Mouse (Mus musculus): Measurements from ENCODE around the gene Clca4a. TPM values are rescaled to one million over a fixed set of nuclear protein-coding genes. Genes with fewer than 3 reads are reported as not detected.
A peak's percentile ranks its signal among the peaks of the same experiment; 100 is the strongest.
"Not testable (repeated sequence)": the region's sequence is repeated elsewhere in the genome, so short reads cannot be mapped to it uniquely, and the experiment has no call there.

Clca4a gene
- polyA plus RNA-seq, 1 experiment from 2014 or later = not detected

DNA sequence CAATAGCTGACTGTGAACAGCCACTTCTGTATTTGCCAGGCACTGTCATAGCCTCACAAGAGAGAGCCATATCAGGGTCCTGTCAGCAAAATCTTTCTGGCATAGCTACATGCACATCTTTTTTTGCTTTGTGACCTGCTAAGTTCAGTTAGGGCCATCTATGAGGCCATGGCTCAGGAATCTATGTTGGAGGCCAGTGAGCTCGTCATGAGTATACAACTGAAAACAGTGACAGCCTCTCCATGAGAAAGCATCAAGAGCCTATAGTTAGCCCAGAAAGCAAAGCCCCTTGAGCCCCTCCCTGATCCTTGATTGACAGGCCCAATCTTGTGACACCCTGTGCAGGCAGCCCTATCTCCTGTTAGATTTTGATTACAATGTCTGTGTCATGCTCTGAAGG, 1.2 kb upstream of the Clca4a start:
- H3K9me3 ChIP-seq (ENCODE audit: control insufficient read depth, low read length) = no peaks in the 10 kb centered on the region
- WGBS = 63% methylated on average over 1 of the region's 1 CpGs
- H3K4me3 ChIP-seq (ENCODE audit: low read depth, low read length) = no peak overlapping the region
- no peak overlapping the region for H3K9ac ChIP-seq (ENCODE audit: low read depth, low read length)
- no peak overlapping the region for H3K4me2 ChIP-seq
- no peaks in the 10 kb centered on the region for H3K36me3 ChIP-seq (ENCODE audit: control insufficient read depth, insufficient read depth, low read length)
- no peaks in the 10 kb centered on the region for H3K27me3 ChIP-seq (replicated peaks; ENCODE audit: control insufficient read depth, insufficient read depth, low read length)
- no peak overlapping the region for H3K27ac ChIP-seq (ENCODE audit: low read depth, low read length)
- H3K4me1 ChIP-seq (replicated peaks; ENCODE audit: control insufficient read depth, insufficient read depth, low read length) = no peaks in the 10 kb centered on the region
- DNase-seq (ENCODE audit: low spot score) (no peak), ATAC-seq (replicated peaks; ENCODE audit: low FRiP score) (no peak)

DNA sequence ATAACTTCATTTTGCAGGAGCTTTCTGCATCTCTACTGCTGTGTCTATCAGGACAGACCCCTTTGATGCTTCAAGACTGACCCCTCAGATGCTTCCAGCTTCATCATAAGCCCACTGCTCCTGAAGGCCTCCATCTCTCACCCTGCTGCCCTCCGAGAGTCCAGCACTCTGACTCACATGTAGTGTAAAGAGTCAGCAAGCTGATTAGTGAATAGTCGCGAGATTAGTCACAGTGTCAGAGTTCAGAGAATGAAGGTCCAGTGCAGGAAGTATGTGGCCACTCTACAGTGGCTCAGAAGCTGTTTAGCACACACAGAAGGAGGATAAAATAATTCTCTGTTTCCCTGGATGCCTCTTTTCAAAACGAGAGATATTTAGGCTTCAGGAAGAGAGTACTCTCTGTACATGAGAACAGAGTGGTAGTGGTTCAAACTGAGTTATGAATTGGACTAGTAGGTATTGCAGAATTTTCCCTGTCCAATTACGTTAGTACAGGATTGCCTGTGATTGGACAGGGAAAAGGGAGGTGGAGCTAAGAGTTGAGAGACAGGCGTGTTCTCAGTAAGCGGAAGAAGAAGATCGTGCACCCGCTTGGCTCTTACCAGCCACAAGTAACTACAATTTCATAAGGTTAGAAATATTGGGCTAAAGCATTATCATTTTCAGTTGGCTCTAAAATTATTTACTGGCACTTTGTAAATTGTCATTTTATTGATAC, 3.1 kb downstream of the Clca4a start:
- Histone ChIP-seq H3K9me3 (ENCODE audit: control insufficient read depth, low read length) (no peaks in the 10 kb centered on the region), H3K4me1 (replicated peaks; ENCODE audit: control insufficient read depth, insufficient read depth, low read length) (no peaks in the 10 kb centered on the region), H3K9ac (ENCODE audit: low read depth, low read length) (no peak overlapping the region), H3K27me3 (replicated peaks; ENCODE audit: control insufficient read depth, insufficient read depth, low read length) (no peaks in the 10 kb centered on the region), H3K4me3 (ENCODE audit: low read depth, low read length) (no peak overlapping the region), H3K27ac (ENCODE audit: low read depth, low read length) (no peak overlapping the region), H3K36me3 (ENCODE audit: control insufficient read depth, insufficient read depth, low read length) (no peaks in the 10 kb centered on the region), H3K4me2 (no peak overlapping the region)
- WGBS = 78% methylated on average over 9 of the region's 9 CpGs
- ATAC-seq (replicated peaks; ENCODE audit: low FRiP score) = no peak
- no peak for DNase-seq (ENCODE audit: low spot score)

DNA sequence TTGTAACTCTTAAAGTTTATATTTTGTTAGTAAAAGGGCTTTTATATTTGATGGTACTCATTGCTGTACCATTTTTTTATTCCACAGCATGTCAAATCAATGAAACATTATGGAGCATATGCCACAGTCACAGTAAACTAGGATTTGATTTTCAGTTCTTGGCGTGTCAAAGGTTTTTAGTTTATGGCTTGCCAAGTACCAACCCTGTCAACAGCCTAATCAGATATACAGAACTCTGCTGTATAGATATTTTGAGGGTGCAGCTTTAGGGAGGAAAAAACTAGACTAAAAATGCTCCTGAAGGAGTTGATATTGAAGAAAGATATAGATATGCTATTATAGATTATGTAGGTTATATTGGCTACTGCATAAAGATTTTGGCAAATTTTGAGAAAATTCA, 5.1 kb downstream of the Clca4a start:
- 73% methylated on average over 1 of the region's 1 CpGs for WGBS
- no peak overlapping the region for H3K9ac ChIP-seq (ENCODE audit: low read depth, low read length)
- ATAC-seq (replicated peaks; ENCODE audit: low FRiP score) = no peak
- no peaks in the 10 kb centered on the region for H3K4me1 ChIP-seq (replicated peaks; ENCODE audit: control insufficient read depth, insufficient read depth, low read length)
- no peak overlapping the region for H3K4me3 ChIP-seq (ENCODE audit: low read depth, low read length)
- H3K9me3 ChIP-seq (ENCODE audit: control insufficient read depth, low read length) = no peaks in the 10 kb centered on the region
- no peak overlapping the region for H3K4me2 ChIP-seq
- no peak overlapping the region for H3K27ac ChIP-seq (ENCODE audit: low read depth, low read length)
- no peak for DNase-seq (ENCODE audit: low spot score)
- H3K27me3 ChIP-seq (replicated peaks; ENCODE audit: control insufficient read depth, insufficient read depth, low read length) = no peaks in the 10 kb centered on the region
- no peaks in the 10 kb centered on the region for H3K36me3 ChIP-seq (ENCODE audit: control insufficient read depth, insufficient read depth, low read length)

DNA sequence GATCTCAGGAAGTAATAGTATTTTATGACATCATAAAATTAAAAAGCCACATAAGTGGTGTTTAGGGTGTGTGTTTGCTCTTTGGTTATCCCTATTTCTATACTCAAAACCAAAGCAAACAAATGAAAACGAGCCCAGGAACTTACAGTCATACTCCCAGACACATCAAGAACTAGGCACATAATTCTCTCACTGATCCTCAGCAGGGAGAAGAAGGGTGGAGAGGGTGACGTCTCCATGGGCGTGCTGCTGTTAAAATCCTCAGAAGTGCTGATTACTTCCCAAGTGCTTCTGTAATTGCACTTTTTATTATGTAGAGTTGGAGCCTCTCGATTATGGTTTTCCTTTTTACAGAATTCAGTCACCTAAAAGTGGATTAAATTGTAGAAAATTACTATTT, 8.8 kb downstream of the Clca4a start:
- H3K36me3 ChIP-seq (ENCODE audit: control insufficient read depth, insufficient read depth, low read length) = no peaks in the 10 kb centered on the region
- H3K27ac ChIP-seq (ENCODE audit: low read depth, low read length) = no peak overlapping the region
- ATAC-seq (replicated peaks; ENCODE audit: low FRiP score) (no peak), DNase-seq (ENCODE audit: low spot score) (no peak)
- 54% methylated on average over 4 of the region's 4 CpGs for WGBS
- H3K4me2 ChIP-seq = no peak overlapping the region
- no peak overlapping the region for H3K4me3 ChIP-seq (ENCODE audit: low read depth, low read length)
- H3K9me3 ChIP-seq (ENCODE audit: control insufficient read depth, low read length) = no peaks in the 10 kb centered on the region
- no peaks in the 10 kb centered on the region for H3K27me3 ChIP-seq (replicated peaks; ENCODE audit: control insufficient read depth, insufficient read depth, low read length)
- no peaks in the 10 kb centered on the region for H3K4me1 ChIP-seq (replicated peaks; ENCODE audit: control insufficient read depth, insufficient read depth, low read length)
- no peak overlapping the region for H3K9ac ChIP-seq (ENCODE audit: low read depth, low read length)

DNA sequence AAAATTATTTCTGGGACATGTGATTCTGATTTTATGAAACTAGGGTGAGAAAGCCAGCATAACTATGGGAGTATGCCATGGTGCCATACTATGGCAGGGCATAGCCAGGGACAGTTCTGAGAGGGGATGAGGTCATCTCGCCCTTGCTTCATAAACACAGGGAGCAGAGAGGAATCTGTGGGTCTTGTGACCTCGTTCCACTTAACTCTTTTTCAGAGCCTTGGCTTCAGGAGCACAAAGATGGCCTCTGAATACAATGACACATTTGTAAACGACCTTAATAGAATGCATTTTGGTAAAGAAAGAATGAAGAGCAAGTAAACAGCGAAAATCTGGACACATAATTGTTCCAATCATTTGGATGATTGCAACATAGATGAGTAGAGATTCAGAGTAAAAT, 24.0 kb downstream of the Clca4a start:
- H3K9me3 ChIP-seq (ENCODE audit: control insufficient read depth, low read length) = no peaks in the 10 kb centered on the region
- no peaks in the 10 kb centered on the region for H3K27me3 ChIP-seq (replicated peaks; ENCODE audit: control insufficient read depth, insufficient read depth, low read length)
- no peak overlapping the region for H3K4me2 ChIP-seq
- ATAC-seq (replicated peaks; ENCODE audit: low FRiP score) (no peak), DNase-seq (ENCODE audit: low spot score) (no peak)
- H3K27ac ChIP-seq (ENCODE audit: low read depth, low read length) = no peak overlapping the region
- H3K4me1 ChIP-seq (replicated peaks; ENCODE audit: control insufficient read depth, insufficient read depth, low read length) = no peaks in the 10 kb centered on the region
- H3K36me3 ChIP-seq (ENCODE audit: control insufficient read depth, insufficient read depth, low read length) = no peaks in the 10 kb centered on the region
- WGBS = 60% methylated on average over 4 of the region's 4 CpGs
- H3K4me3 ChIP-seq (ENCODE audit: low read depth, low read length) = no peak overlapping the region
- H3K9ac ChIP-seq (ENCODE audit: low read depth, low read length) = no peak overlapping the region

DNA sequence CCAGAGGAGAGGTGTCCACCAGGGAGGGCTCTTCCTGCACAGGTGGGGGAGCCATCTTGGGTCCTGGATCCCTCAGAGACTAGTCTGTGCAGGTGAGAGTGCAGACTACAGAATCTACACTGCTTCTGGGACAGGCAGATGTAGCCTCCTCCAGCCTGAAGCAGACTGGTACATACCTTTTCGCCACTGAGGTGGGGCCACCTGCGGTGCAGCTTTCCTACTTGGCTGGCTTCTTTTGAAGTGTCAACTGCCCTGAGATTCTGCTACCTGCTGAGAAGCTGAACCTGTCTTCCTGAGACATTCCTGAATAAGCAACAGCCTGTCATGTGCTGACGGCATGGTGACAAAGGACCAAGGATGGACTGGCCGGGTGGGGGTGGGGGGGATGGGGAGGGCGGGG, 27.5 kb downstream of the Clca4a start:
- not testable (repeated sequence) for H3K9ac ChIP-seq (ENCODE audit: low read depth, low read length); H3K4me2 ChIP-seq; ATAC-seq (replicated peaks; ENCODE audit: low FRiP score); H3K36me3 ChIP-seq (ENCODE audit: control insufficient read depth, insufficient read depth, low read length); DNase-seq (ENCODE audit: low spot score); H3K4me1 ChIP-seq (replicated peaks; ENCODE audit: control insufficient read depth, insufficient read depth, low read length); H3K9me3 ChIP-seq (ENCODE audit: control insufficient read depth, low read length); H3K27me3 ChIP-seq (replicated peaks; ENCODE audit: control insufficient read depth, insufficient read depth, low read length); H3K27ac ChIP-seq (ENCODE audit: low read depth, low read length); H3K4me3 ChIP-seq (ENCODE audit: low read depth, low read length)
- WGBS = 33% methylated on average over 5 of the region's 5 CpGs

DNA sequence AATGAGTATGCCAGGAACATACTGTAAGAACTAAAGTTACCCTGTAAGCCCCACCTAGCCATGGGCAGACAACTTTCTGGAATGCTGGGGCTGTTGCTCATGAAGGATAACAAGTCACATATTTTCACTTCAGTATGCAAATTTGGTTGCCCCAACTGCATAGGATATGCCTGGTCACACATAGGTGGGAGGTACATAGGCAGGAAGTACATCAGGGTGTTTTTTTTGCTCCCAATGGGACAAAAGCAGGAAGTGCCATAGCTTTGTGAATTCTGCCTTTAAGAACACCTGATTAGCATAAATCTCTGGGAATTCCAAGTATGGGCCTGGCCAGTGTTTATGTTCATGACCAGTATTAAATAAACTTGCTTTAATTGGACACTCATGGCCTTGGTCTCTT, 41.2 kb downstream of the Clca4a start:
- not testable (repeated sequence) for H3K9ac ChIP-seq (ENCODE audit: low read depth, low read length); H3K9me3 ChIP-seq (ENCODE audit: control insufficient read depth, low read length); H3K27ac ChIP-seq (ENCODE audit: low read depth, low read length); H3K27me3 ChIP-seq (replicated peaks; ENCODE audit: control insufficient read depth, insufficient read depth, low read length); H3K36me3 ChIP-seq (ENCODE audit: control insufficient read depth, insufficient read depth, low read length); H3K4me2 ChIP-seq; ATAC-seq (replicated peaks; ENCODE audit: low FRiP score); DNase-seq (ENCODE audit: low spot score); H3K4me1 ChIP-seq (replicated peaks; ENCODE audit: control insufficient read depth, insufficient read depth, low read length); H3K4me3 ChIP-seq (ENCODE audit: low read depth, low read length)

DNA sequence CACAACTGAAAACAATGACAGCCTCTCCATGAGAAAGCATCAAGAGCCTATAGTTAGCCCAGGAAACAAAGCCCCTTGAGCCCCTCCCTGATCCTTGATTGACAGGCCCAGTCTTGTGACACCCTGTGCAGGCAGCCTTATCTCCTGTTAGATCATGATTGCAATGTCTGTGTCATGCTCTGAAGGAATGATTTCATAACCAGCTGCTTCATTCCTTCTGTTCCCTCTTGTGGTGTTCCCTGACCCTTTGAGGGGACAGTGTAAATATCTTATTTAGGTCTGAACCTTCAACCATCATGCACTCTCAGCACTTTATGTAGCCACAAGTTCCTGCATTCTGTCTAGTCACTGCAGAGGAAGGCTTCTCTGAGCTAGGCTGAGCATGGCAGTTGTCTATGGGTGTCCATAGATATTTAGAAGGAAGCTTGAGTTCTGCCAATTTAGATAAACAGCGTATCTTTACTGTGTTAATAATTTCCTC, 41.8 kb downstream of the Clca4a start:
- Histone ChIP-seq H3K4me1 (replicated peaks; ENCODE audit: control insufficient read depth, insufficient read depth, low read length) (no peaks in the 10 kb centered on the region), H3K27me3 (replicated peaks; ENCODE audit: control insufficient read depth, insufficient read depth, low read length) (no peaks in the 10 kb centered on the region), H3K9ac (ENCODE audit: low read depth, low read length) (no peak overlapping the region), H3K4me3 (ENCODE audit: low read depth, low read length) (no peak overlapping the region), H3K4me2 (no peak overlapping the region), H3K36me3 (ENCODE audit: control insufficient read depth, insufficient read depth, low read length) (no peaks in the 10 kb centered on the region), H3K9me3 (ENCODE audit: control insufficient read depth, low read length) (no peaks in the 10 kb centered on the region), H3K27ac (ENCODE audit: low read depth, low read length) (no peak overlapping the region)
- DNase-seq (ENCODE audit: low spot score) (no peak), ATAC-seq (replicated peaks; ENCODE audit: low FRiP score) (peak; percentile 53)
- 73% methylated on average over 1 of the region's 1 CpGs for WGBS

DNA sequence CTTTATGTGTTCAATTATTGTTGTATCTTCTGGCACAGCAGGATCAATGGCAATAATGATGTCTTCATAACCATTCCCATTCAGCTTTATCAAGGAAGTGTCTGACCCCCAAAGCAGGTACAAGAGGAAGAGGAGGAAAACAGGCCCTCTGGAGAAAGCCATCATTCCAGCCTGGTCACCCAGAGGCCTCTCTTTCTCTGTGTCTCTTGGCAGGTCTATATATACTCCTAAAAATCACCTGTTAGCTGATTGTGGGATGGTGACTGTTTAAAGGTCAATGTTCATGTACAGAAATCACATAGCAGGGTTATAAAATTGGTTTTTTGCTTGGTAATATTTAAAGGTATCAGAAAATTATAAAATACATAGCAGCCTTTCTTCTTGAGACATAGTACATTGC, 42.5 kb downstream of the Clca4a start, which contains the start of gene Clca4b:
TSS of gene Clca4b (minus strand) at position 195 of the 400 bp plus-strand sequence.
- Histone ChIP-seq H3K4me2 (no peak within 1 kb of the TSS), H3K27ac (ENCODE audit: low read depth, low read length) (no peak within 1 kb of the TSS), H3K36me3 (ENCODE audit: control insufficient read depth, insufficient read depth, low read length) (no peaks in the 10 kb centered on the region), H3K4me1 (replicated peaks; ENCODE audit: control insufficient read depth, insufficient read depth, low read length) (no peaks in the 10 kb centered on the region), H3K27me3 (replicated peaks; ENCODE audit: control insufficient read depth, insufficient read depth, low read length) (no peaks in the 10 kb centered on the region), H3K4me3 (ENCODE audit: low read depth, low read length) (no peak within 1 kb of the TSS), H3K9me3 (ENCODE audit: control insufficient read depth, low read length) (no peaks in the 10 kb centered on the region), H3K9ac (ENCODE audit: low read depth, low read length) (no peak within 1 kb of the TSS)
- ATAC-seq (replicated peaks; ENCODE audit: low FRiP score) (no peak), DNase-seq (ENCODE audit: low spot score) (no peak)

Data from liver, embryonic 11.5 days (tissue).